Mouse (Mus musculus) CD4-positive, CD25-positive, alpha-beta regulatory T cell, adult 2 months (primary cell): ENCODE measurements around the gene Lbp.

Experiments used
- DNase-seq: peaks from one replicate; pipeline ENCODE4 v3.0.0-alpha.2; 2012; ENCODE audit warnings: low read depth, low spot score

Lbp gene

GRCm38 (mm10) chr2:158308276-158308675 is 2.0 kb downstream of the Lbp start:
- no peak for DNase-seq

- peak; percentile 47 for DNase-seq
Measured at GRCm38 (mm10) chr2:158313089-158313488, 6.8 kb downstream of the Lbp start.

GRCm38 (mm10) chr2:158316371-158316770 is 10.1 kb downstream of the Lbp start:
- peak; percentile 73 for DNase-seq

GRCm38 (mm10) chr2:158317026-158317425 is 10.7 kb downstream of the Lbp start:
- DNase-seq: peak; percentile 78

- DNase-seq: no peak
Measured at GRCm38 (mm10) chr2:158321596-158321995, 15.3 kb downstream of the Lbp start.

- DNase-seq: peak; percentile 85
Measured at GRCm38 (mm10) chr2:158322845-158323244, 16.6 kb downstream of the Lbp start.

- no peak for DNase-seq
Measured at GRCm38 (mm10) chr2:158324531-158325190, 18.4 kb downstream of the Lbp start.

- DNase-seq: no peak
Measured at GRCm38 (mm10) chr2:158325609-158326008, 19.3 kb downstream of the Lbp start.

GRCm38 (mm10) chr2:158334356-158334755 is 28.1 kb downstream of the Lbp start:
- DNase-seq: peak; percentile 32

GRCm38 (mm10) chr2:158337698-158338097 is 31.4 kb downstream of the Lbp start:
- no peak for DNase-seq

- DNase-seq: peak; percentile 85
Measured at GRCm38 (mm10) chr2:158339948-158340564, 33.8 kb downstream of the Lbp start.

- no peak for DNase-seq
Measured at GRCm38 (mm10) chr2:158341324-158341723, 35.0 kb downstream of the Lbp start.

GRCm38 (mm10) chr2:158343495-158343894 is 37.2 kb downstream of the Lbp start:
- no peak for DNase-seq

- no peak for DNase-seq
Measured at GRCm38 (mm10) chr2:158346467-158346866, 40.2 kb downstream of the Lbp start.

- DNase-seq: peak; percentile 85
Measured at GRCm38 (mm10) chr2:158347868-158348267, 41.6 kb downstream of the Lbp start.

- DNase-seq: no peak
Measured at GRCm38 (mm10) chr2:158352801-158353520, 46.7 kb downstream of the Lbp start.

GRCm38 (mm10) chr2:158354348-158355114 is 48.2 kb downstream of the Lbp start:
- peak; percentile 35 for DNase-seq

GRCm38 (mm10) chr2:158355238-158355637 is 48.9 kb downstream of the Lbp start:
- DNase-seq: no peak

- no peak for DNase-seq
Measured at GRCm38 (mm10) chr2:158356121-158356520, 49.8 kb downstream of the Lbp start.

GRCm38 (mm10) chr2:158359757-158360620 is 53.7 kb downstream of the Lbp start:
- no peak for DNase-seq
